Mouse (Mus musculus): ENCODE data around the gene Adat1. TPM values are rescaled to one million over a fixed set of nuclear protein-coding genes. Genes with fewer than 3 reads are reported as not detected.

The Adat1 gene
- 7.4 and 11.0 TPM in 2 replicates for polyA plus RNA-seq (2014; fragmentation: Nextera tagmentation; extraction: Ambion mirVana)

DNA sequence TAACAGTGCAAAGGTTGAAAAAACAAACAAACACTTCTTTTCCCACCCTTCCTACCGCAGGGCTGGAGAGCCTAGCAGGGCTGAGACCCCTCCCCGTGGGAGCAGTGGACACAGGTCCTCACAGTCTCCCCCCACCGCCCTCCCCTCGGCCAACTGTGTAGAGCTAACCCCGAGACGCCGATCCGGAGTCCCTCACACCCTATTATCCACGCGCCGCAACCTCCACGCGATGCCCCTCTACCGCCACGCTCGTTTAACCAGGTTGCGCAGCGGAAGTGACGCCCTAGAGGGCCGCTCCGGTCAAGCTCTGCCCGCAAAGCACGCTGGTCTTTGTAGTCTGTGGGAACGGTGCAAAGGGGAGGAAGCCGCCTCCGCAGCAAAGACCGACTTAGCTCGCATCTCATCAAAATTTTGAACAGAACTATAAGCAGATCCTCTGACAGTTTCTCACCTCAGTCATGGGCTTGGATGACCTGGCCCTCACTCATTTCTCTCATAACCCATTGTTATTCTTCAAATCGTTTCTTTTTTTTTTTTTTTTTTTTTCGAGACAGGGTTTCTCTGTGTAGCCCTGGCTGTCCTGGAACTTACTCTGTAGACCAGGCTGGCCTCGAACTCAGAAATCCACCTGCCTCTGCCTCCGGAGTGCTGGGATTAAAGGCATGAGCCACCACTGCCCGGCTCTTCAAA is at the start of gene Adat1:
Adat1 (minus strand) TSS at position 290 of the 690 bp plus-strand sequence.
- H3K27ac ChIP-seq (ENCODE audit: low read depth) = no peak within 1 kb of the TSS
- peak; percentile 93 for DNase-seq (ENCODE audit: low spot score)
- H3K9ac ChIP-seq (ENCODE audit: low read length) = peak within 1 kb of the TSS; percentile 79
- peak within 1 kb of the TSS; percentile 79 for H3K4me3 ChIP-seq (ENCODE audit: low read depth, low read length)
- peak; percentile 93 for ATAC-seq (replicated peaks; ENCODE audit: low FRiP score, low TSS enrichment, low read depth)
- H3K4me2 ChIP-seq (ENCODE audit: low read length) = peak within 1 kb of the TSS; percentile 85
- H3K9me3 ChIP-seq (ENCODE audit: control insufficient read depth, low read length) = no peaks in the 10 kb centered on the region
- 4% methylated on average over 32 of the region's 33 CpGs for WGBS
- H3K36me3 ChIP-seq (ENCODE audit: control insufficient read depth, insufficient read depth, low read length) = peaks cover 65% of the 10 kb centered on the region
- peaks cover 6% of the 10 kb centered on the region for H3K4me1 ChIP-seq (replicated peaks; ENCODE audit: control insufficient read depth, insufficient read depth, low read length)
- no peaks in the 10 kb centered on the region for H3K27me3 ChIP-seq (replicated peaks; ENCODE audit: control insufficient read depth, insufficient read depth, low read length)

- no peak overlapping the region for H3K9ac ChIP-seq (ENCODE audit: low read length)
These were observed 45.4 kb upstream of the Adat1 start for GRCm38 (mm10) chr8:112037521-112037920.

GRCm38 (mm10) chr8:112034603-112035002 is 42.5 kb upstream of the Adat1 start:
- H3K9ac ChIP-seq (ENCODE audit: low read length) = no peak overlapping the region
- H3K4me1 ChIP-seq (replicated peaks; ENCODE audit: control insufficient read depth, insufficient read depth, low read length) = no peaks in the 10 kb centered on the region
- no peaks in the 10 kb centered on the region for H3K36me3 ChIP-seq (ENCODE audit: control insufficient read depth, insufficient read depth, low read length)
- H3K4me3 ChIP-seq (ENCODE audit: low read depth, low read length) = no peak overlapping the region
- no peaks in the 10 kb centered on the region for H3K9me3 ChIP-seq (ENCODE audit: control insufficient read depth, low read length)
- WGBS = 12% methylated on average over 8 of the region's 8 CpGs
- DNase-seq (ENCODE audit: low spot score) (peak; percentile 72), ATAC-seq (replicated peaks; ENCODE audit: low FRiP score, low TSS enrichment, low read depth) (peak; percentile 50; the same call in 1 of the 2 replicates)
- no peak overlapping the region for H3K27ac ChIP-seq (ENCODE audit: low read depth)
- no peak overlapping the region for H3K4me2 ChIP-seq (ENCODE audit: low read length)
- H3K27me3 ChIP-seq (replicated peaks; ENCODE audit: control insufficient read depth, insufficient read depth, low read length) = no peaks in the 10 kb centered on the region

More at GRCm38 (mm10) chr8:112037521-112037920, 45.4 kb upstream of the Adat1 start:
- DNase-seq (ENCODE audit: low spot score) (no peak), ATAC-seq (replicated peaks; ENCODE audit: low FRiP score, low TSS enrichment, low read depth) (no peak)
- Histone ChIP-seq H3K27me3 (replicated peaks; ENCODE audit: control insufficient read depth, insufficient read depth, low read length) (no peaks in the 10 kb centered on the region), H3K9me3 (ENCODE audit: control insufficient read depth, low read length) (no peaks in the 10 kb centered on the region), H3K27ac (ENCODE audit: low read depth) (no peak overlapping the region), H3K36me3 (ENCODE audit: control insufficient read depth, insufficient read depth, low read length) (no peaks in the 10 kb centered on the region), H3K4me3 (ENCODE audit: low read depth, low read length) (no peak overlapping the region), H3K4me2 (ENCODE audit: low read length) (no peak overlapping the region), H3K4me1 (replicated peaks; ENCODE audit: control insufficient read depth, insufficient read depth, low read length) (no peaks in the 10 kb centered on the region)
- 78% methylated on average over 18 of the region's 18 CpGs for WGBS

GRCm38 (mm10) chr8:112033071-112033470 is 41.0 kb upstream of the Adat1 start:
- no peak for ATAC-seq (replicated peaks; ENCODE audit: low FRiP score, low TSS enrichment, low read depth)
- Histone ChIP-seq H3K27ac (ENCODE audit: low read depth) (no peak overlapping the region), H3K9me3 (ENCODE audit: control insufficient read depth, low read length) (no peaks in the 10 kb centered on the region), H3K9ac (ENCODE audit: low read length) (no peak overlapping the region), H3K27me3 (replicated peaks; ENCODE audit: control insufficient read depth, insufficient read depth, low read length) (no peaks in the 10 kb centered on the region), H3K4me1 (replicated peaks; ENCODE audit: control insufficient read depth, insufficient read depth, low read length) (no peaks in the 10 kb centered on the region), H3K4me3 (ENCODE audit: low read depth, low read length) (no peak overlapping the region), H3K4me2 (ENCODE audit: low read length) (no peak overlapping the region), H3K36me3 (ENCODE audit: control insufficient read depth, insufficient read depth, low read length) (no peaks in the 10 kb centered on the region)
- DNase-seq (ENCODE audit: low spot score) = no peak
- WGBS = 56% methylated on average over 7 of the region's 7 CpGs

DNA sequence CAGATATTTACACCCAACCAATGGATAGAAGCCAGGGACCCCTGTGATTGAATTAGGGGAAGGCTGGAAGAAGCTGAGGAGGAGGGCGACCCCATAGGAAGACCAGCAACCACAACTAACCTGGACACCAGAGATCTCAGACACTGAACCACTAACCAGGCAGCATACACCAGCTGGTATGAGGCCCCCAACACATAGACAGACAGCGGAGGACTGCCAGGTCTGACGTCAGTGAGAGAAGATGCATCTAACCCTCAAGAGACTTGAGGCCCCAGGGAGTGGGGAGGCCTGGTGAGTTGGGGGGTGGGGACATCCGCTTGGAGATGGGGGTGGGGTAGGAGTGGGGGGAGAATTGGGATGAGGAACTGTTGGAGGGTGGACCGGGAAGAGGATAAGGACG is 38.6 kb upstream of the Adat1 start:
- Histone ChIP-seq H3K4me2 (ENCODE audit: low read length) (no peak overlapping the region), H3K4me1 (replicated peaks; ENCODE audit: control insufficient read depth, insufficient read depth, low read length) (no peaks in the 10 kb centered on the region), H3K36me3 (ENCODE audit: control insufficient read depth, insufficient read depth, low read length) (no peaks in the 10 kb centered on the region), H3K4me3 (ENCODE audit: low read depth, low read length) (no peak overlapping the region), H3K9ac (ENCODE audit: low read length) (no peak overlapping the region), H3K27ac (ENCODE audit: low read depth) (no peak overlapping the region), H3K27me3 (replicated peaks; ENCODE audit: control insufficient read depth, insufficient read depth, low read length) (no peaks in the 10 kb centered on the region), H3K9me3 (ENCODE audit: control insufficient read depth, low read length) (no peaks in the 10 kb centered on the region)
- DNase-seq (ENCODE audit: low spot score) (no peak), ATAC-seq (replicated peaks; ENCODE audit: low FRiP score, low TSS enrichment, low read depth) (no peak)
- 37% methylated on average over 6 of the region's 6 CpGs for WGBS

GRCm38 (mm10) chr8:112029455-112029854 is 37.4 kb upstream of the Adat1 start:
- ATAC-seq (replicated peaks; ENCODE audit: low FRiP score, low TSS enrichment, low read depth) (no peak), DNase-seq (ENCODE audit: low spot score) (no peak)
- Histone ChIP-seq H3K36me3 (ENCODE audit: control insufficient read depth, insufficient read depth, low read length) (no peaks in the 10 kb centered on the region), H3K4me2 (ENCODE audit: low read length) (no peak overlapping the region), H3K27me3 (replicated peaks; ENCODE audit: control insufficient read depth, insufficient read depth, low read length) (no peaks in the 10 kb centered on the region), H3K27ac (ENCODE audit: low read depth) (no peak overlapping the region), H3K9me3 (ENCODE audit: control insufficient read depth, low read length) (no peaks in the 10 kb centered on the region), H3K4me3 (ENCODE audit: low read depth, low read length) (no peak overlapping the region), H3K9ac (ENCODE audit: low read length) (no peak overlapping the region), H3K4me1 (replicated peaks; ENCODE audit: control insufficient read depth, insufficient read depth, low read length) (no peaks in the 10 kb centered on the region)
- WGBS = 77% methylated on average over 7 of the region's 7 CpGs

DNA sequence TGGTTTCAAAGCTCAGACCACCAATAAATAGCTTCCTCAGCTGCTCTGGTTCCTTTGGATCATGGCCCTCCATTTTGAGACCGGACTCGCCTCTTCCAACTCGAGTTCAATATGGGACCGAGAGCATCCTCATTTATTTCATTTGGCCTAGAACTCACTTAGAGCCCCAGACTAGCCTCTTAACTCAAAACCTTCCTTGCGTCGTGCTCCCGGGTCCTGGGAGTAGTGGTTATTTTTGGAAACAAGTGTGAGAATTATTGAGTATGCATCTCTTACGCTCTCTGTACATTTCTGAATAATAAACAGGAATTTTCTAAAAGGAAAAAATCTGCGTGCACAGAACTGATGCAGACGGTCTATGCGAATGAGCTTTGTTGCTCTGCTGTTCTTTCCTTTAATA is 22.8 kb upstream of the Adat1 start, which contains the start of gene Gm6793:
Gm6793 (minus strand) TSS at position 101 of the 400 bp plus-strand sequence.
- WGBS = 94% methylated on average over 11 of the region's 11 CpGs
- peaks cover 17% of the 10 kb centered on the region for H3K4me1 ChIP-seq (replicated peaks; ENCODE audit: control insufficient read depth, insufficient read depth, low read length)
- ATAC-seq (replicated peaks; ENCODE audit: low FRiP score, low TSS enrichment, low read depth) = no peak

GRCm38 (mm10) chr8:112011816-112012242 is 19.7 kb upstream of the Adat1 start:
- ATAC-seq (replicated peaks; ENCODE audit: low FRiP score, low TSS enrichment, low read depth) (no peak; the same call in none of the 2 replicates), DNase-seq (ENCODE audit: low spot score) (peak; percentile 79)
- H3K27me3 ChIP-seq (replicated peaks; ENCODE audit: control insufficient read depth, insufficient read depth, low read length) = no peaks in the 10 kb centered on the region
- peak overlapping the region; percentile 85 for H3K9ac ChIP-seq (ENCODE audit: low read length)
- peaks cover 16% of the 10 kb centered on the region for H3K36me3 ChIP-seq (ENCODE audit: control insufficient read depth, insufficient read depth, low read length)
- under 1% methylated on average over 40 of the region's 40 CpGs for WGBS
- H3K4me2 ChIP-seq (ENCODE audit: low read length) = peak overlapping the region; percentile 91
- H3K4me1 ChIP-seq (replicated peaks; ENCODE audit: control insufficient read depth, insufficient read depth, low read length) = peaks cover 17% of the 10 kb centered on the region
- no peaks in the 10 kb centered on the region for H3K9me3 ChIP-seq (ENCODE audit: control insufficient read depth, low read length)
- H3K4me3 ChIP-seq (ENCODE audit: low read depth, low read length) = peak overlapping the region; percentile 99
- H3K27ac ChIP-seq (ENCODE audit: low read depth) = peak overlapping the region; percentile 73

More for the DNA sequence above, 22.8 kb upstream of the Adat1 start, which contains the start of gene Gm6793:
- Histone ChIP-seq H3K36me3 (ENCODE audit: control insufficient read depth, insufficient read depth, low read length) (peaks cover 43% of the 10 kb centered on the region), H3K27ac (ENCODE audit: low read depth) (no peak within 1 kb of the TSS), H3K4me2 (ENCODE audit: low read length) (no peak within 1 kb of the TSS), H3K27me3 (replicated peaks; ENCODE audit: control insufficient read depth, insufficient read depth, low read length) (no peaks in the 10 kb centered on the region), H3K4me3 (ENCODE audit: low read depth, low read length) (no peak within 1 kb of the TSS), H3K9ac (ENCODE audit: low read length) (no peak within 1 kb of the TSS), H3K9me3 (ENCODE audit: control insufficient read depth, low read length) (no peaks in the 10 kb centered on the region)
- no peak for DNase-seq (ENCODE audit: low spot score)

Data from intestine, embryonic 14.5 days (tissue).